Mouse (Mus musculus): ENCODE data around the gene Isg20l2.

GRCm38 (mm10) chr3:87913491-87913890 is 16.6 kb upstream of the Isg20l2 start:
- TF ChIP-seq CTCF (IDR thresholded peaks at IDR 0.05; ENCODE audit: borderline replicate concordance, insufficient read depth, low read length): no peak
- TF ChIP-seq POLR2A (IDR thresholded peaks at IDR 0.05; ENCODE audit: low read depth, low read length): no peak
